In genomic region chr17:34630761-34631301, GRCm38 (mm10) we compare ENCODE assay signal across 9 mouse cellular contexts. TPM values are rescaled to one million over a fixed set of nuclear protein-coding genes. Genes with fewer than 3 reads are reported as not detected.
DNase-seq lines count a peak whose midpoint lies in the region; ATAC-seq and TF ChIP-seq lines count a peak whose summit lies in the region.
"Had no signal": no experiment of that assay in that cellular context is flagged by ENCODE, and none has a peak within 500 bp of the region (broad histone marks: within the 10 kb centered on the region; RNA-seq: fewer than 3 reads in every experiment).

No protein-coding gene starts in this region.

- WGBS in forebrain, embryonic 11.5 days = 3% methylated on average over 44 of the region's 48 CpGs
- 4% methylated on average over 46 of the region's 48 CpGs for WGBS in liver, embryonic 11.5 days

- peak overlapping the region; percentile 43 for H3K9ac ChIP-seq in forebrain, embryonic 11.5 days (ENCODE audit: low read length)
- peak overlapping the region; percentile 31 for H3K9ac ChIP-seq in liver, embryonic 11.5 days (ENCODE audit: low read depth, low read length)

- H3K4me3 ChIP-seq in E14TG2a.4 (replicated peaks; ENCODE audit: low read length) = peak overlapping the region; percentile 80
- peak overlapping the region; percentile 22 for H3K4me3 ChIP-seq in forebrain, embryonic 11.5 days (ENCODE audit: low read depth, low read length)
- peak overlapping the region; percentile 33 for H3K4me3 ChIP-seq in liver, embryonic 11.5 days (ENCODE audit: low read depth, low read length)

- intact Hi-C loops in gastrocnemius, postnatal 14 days (cut with DNase I; ENCODE audit: low total_unique reads) = no loop called here

- H3K27ac ChIP-seq in forebrain, embryonic 11.5 days (ENCODE audit: low read depth, low read length) = no peak overlapping the region
- no peak overlapping the region for H3K27ac ChIP-seq in liver, embryonic 11.5 days (ENCODE audit: low read depth, low read length)

- no peaks in the 10 kb centered on the region for H3K9me3 ChIP-seq in E14TG2a.4 (ENCODE audit: low read length)
- H3K9me3 ChIP-seq in forebrain, embryonic 11.5 days (ENCODE audit: control insufficient read depth, low read length) = no peaks in the 10 kb centered on the region
- no peaks in the 10 kb centered on the region for H3K9me3 ChIP-seq in liver, embryonic 11.5 days (ENCODE audit: control insufficient read depth, low read length)

- no peak for ATAC-seq in forebrain, embryonic 11.5 days (replicated peaks; ENCODE audit: low FRiP score)
- no peak for ATAC-seq in liver, embryonic 11.5 days (replicated peaks; ENCODE audit: low FRiP score)
- no peak for ATAC-seq in frontal cortex, adult (ENCODE audit: low TSS enrichment)

- H3K27me3 ChIP-seq in E14TG2a.4 (ENCODE audit: insufficient read depth, low read length) = peaks cover 49% of the 10 kb centered on the region
- H3K27me3 ChIP-seq in forebrain, embryonic 11.5 days (ENCODE audit: control insufficient read depth, insufficient read depth, low read length) = peaks cover 26% of the 10 kb centered on the region
- H3K27me3 ChIP-seq in liver, embryonic 11.5 days (replicated peaks; ENCODE audit: control insufficient read depth, insufficient read depth, low read length) = peaks cover 48% of the 10 kb centered on the region

- peak overlapping the region; percentile 49 for H3K4me2 ChIP-seq in forebrain, embryonic 11.5 days (ENCODE audit: low read depth, low read length, severe bottlenecking)
- H3K4me2 ChIP-seq in liver, embryonic 11.5 days = peak overlapping the region; percentile 58

- peaks cover 70% of the 10 kb centered on the region for H3K4me1 ChIP-seq in E14TG2a.4 (replicated peaks; ENCODE audit: low read depth, low read length)
- H3K4me1 ChIP-seq in forebrain, embryonic 11.5 days (replicated peaks; ENCODE audit: control insufficient read depth, insufficient read depth, low read length) = peaks cover 28% of the 10 kb centered on the region
- peaks cover 36% of the 10 kb centered on the region for H3K4me1 ChIP-seq in liver, embryonic 11.5 days (replicated peaks; ENCODE audit: control insufficient read depth, insufficient read depth, low read length)

- DNase-seq in gastrocnemius, postnatal 10 days = peak; percentile 17
- DNase-seq in gastrocnemius, postnatal 14 days = no peak
- peak; percentile 57 for DNase-seq in forebrain, embryonic 11.5 days (ENCODE audit: low spot score)
- no peak for DNase-seq in liver, embryonic 11.5 days (ENCODE audit: low spot score)
- DNase-seq in thymus, adult 18-20 months = peak; percentile 65 to 73
- no peak for DNase-seq in urinary bladder, postnatal 36 days (ENCODE audit: low spot score in 2 of 2)

- TF ChIP-seq CTCF in E14TG2a.4 (conservative IDR thresholded peaks at IDR 0.05; ENCODE audit: low read length) = no peak

- no peaks in the 10 kb centered on the region for H3K36me3 ChIP-seq in E14TG2a.4 (ENCODE audit: insufficient read depth, low read length)
- H3K36me3 ChIP-seq in forebrain, embryonic 11.5 days (ENCODE audit: control insufficient read depth, insufficient read depth, low read length) = no peaks in the 10 kb centered on the region
- no peaks in the 10 kb centered on the region for H3K36me3 ChIP-seq in liver, embryonic 11.5 days (ENCODE audit: control insufficient read depth, insufficient read depth, low read length)

RNA-seq across cellular contexts. Expression of gene Prrt1, which starts 1.5 kb away (rescaled TPM):
- total RNA-seq in gastrocnemius, postnatal 10 days (2021) = under 1 TPM; 0.61 to 0.63 TPM
- total RNA-seq in gastrocnemius, postnatal 14 days (2021) = under 1 TPM; 0.27 to 0.47 TPM
- polyA plus RNA-seq in forebrain, embryonic 11.5 days (2014; fragmentation: Nextera tagmentation; extraction: Ambion mirVana) = 2.4 and 2.7 TPM in 2 replicates
- not detected in 2 replicates for polyA plus RNA-seq in liver, embryonic 11.5 days (2014; fragmentation: Nextera tagmentation; extraction: Ambion mirVana)
- polyA plus RNA-seq: C2C12 had no signal

RNA-seq across cellular contexts. Expression of gene Ppt2, which starts 2.5 kb away (rescaled TPM):
- total RNA-seq in gastrocnemius, postnatal 10 days (2021) = 10 to 100 TPM; 32.6 to 33.7 TPM
- 10 to 100 TPM; 35.7 to 38.9 TPM for total RNA-seq in gastrocnemius, postnatal 14 days (2021)
- polyA plus RNA-seq in forebrain, embryonic 11.5 days (2014; fragmentation: Nextera tagmentation; extraction: Ambion mirVana) = 26.4 and 29.0 TPM in 2 replicates
- polyA plus RNA-seq in liver, embryonic 11.5 days (2014; fragmentation: Nextera tagmentation; extraction: Ambion mirVana) = 23.1 and 25.8 TPM in 2 replicates

RNA-seq across cellular contexts. Expression of gene Fkbpl, which starts 13.7 kb away (rescaled TPM):
- 1 to 10 TPM; 4.5 to 4.7 TPM for total RNA-seq in gastrocnemius, postnatal 10 days (2021)
- total RNA-seq in gastrocnemius, postnatal 14 days (2021) = 1 to 10 TPM; 4.6 to 6.4 TPM
- polyA plus RNA-seq in forebrain, embryonic 11.5 days (2014; fragmentation: Nextera tagmentation; extraction: Ambion mirVana) = 14.5 and 18.2 TPM in 2 replicates
- polyA plus RNA-seq in liver, embryonic 11.5 days (2014; fragmentation: Nextera tagmentation; extraction: Ambion mirVana) = 9.5 and 9.7 TPM in 2 replicates

RNA-seq across cellular contexts. Expression of gene Egfl8, which starts 15.1 kb away (rescaled TPM):
- total RNA-seq in gastrocnemius, postnatal 10 days (2021) = 10 to 100 TPM; 13.8 to 15.2 TPM
- 10 to 100 TPM in 1 of 2 experiments, 1 to 10 TPM in 1; 5.4 to 11.1 TPM for total RNA-seq in gastrocnemius, postnatal 14 days (2021)
- polyA plus RNA-seq in forebrain, embryonic 11.5 days (2014; fragmentation: Nextera tagmentation; extraction: Ambion mirVana) = 1.6 and 2.3 TPM in 2 replicates
- 1.2 and 1.6 TPM in 2 replicates for polyA plus RNA-seq in liver, embryonic 11.5 days (2014; fragmentation: Nextera tagmentation; extraction: Ambion mirVana)

RNA-seq across cellular contexts. Expression of gene Atf6b, which starts 16.1 kb away (rescaled TPM):
- total RNA-seq in gastrocnemius, postnatal 10 days (2021) = 10 to 100 TPM; 12.7 to 14.4 TPM
- total RNA-seq in gastrocnemius, postnatal 14 days (2021) = 10 to 100 TPM in 1 of 2 experiments, 1 to 10 TPM in 1; 8.9 to 11.0 TPM
- 79.5 and 82.9 TPM in 2 replicates for polyA plus RNA-seq in forebrain, embryonic 11.5 days (2014; fragmentation: Nextera tagmentation; extraction: Ambion mirVana)
- polyA plus RNA-seq in liver, embryonic 11.5 days (2014; fragmentation: Nextera tagmentation; extraction: Ambion mirVana) = 39.9 and 48.5 TPM in 2 replicates

Comparison
In these comparisons a context has a peak if more than half of its experiments do, and no peak if none do; other contexts are left out.
1. DNase-seq: peak in gastrocnemius, postnatal 10 days (single experiment), forebrain, embryonic 11.5 days (single experiment) and thymus, adult 18-20 months (2 of 2); none in gastrocnemius, postnatal 14 days (single experiment), liver, embryonic 11.5 days (single experiment) and urinary bladder, postnatal 36 days (0 of 2).
2. H3K4me3 ChIP-seq: peak in every context shown above with its lines; median percentile 80 in E14TG2a.4; 33 in liver, embryonic 11.5 days; 22 in forebrain, embryonic 11.5 days.